Mouse (Mus musculus) G1E (cell line): ENCODE results near the gene Fam76a. TPM values are rescaled to one million over a fixed set of nuclear protein-coding genes. Genes with fewer than 3 reads are reported as not detected.
A peak's percentile ranks its signal among the peaks of the same experiment; 100 is the strongest.

ENCODE experiments used
- ATAC-seq: 2 replicates; pipeline ENCODE4 v1.8.0; 2016; ENCODE audit warnings: mild to moderate bottlenecking; ENCODE audit not compliant: insufficient number of reproducible peaks, poor library complexity, low FRiP score, severe bottlenecking; ENCODE audit errors: extremely low read depth
- DNase-seq: peaks from one replicate; pipeline ENCODE4 v3.0.0; 2012; ENCODE audit warnings: low spot score
- H3K27me3 ChIP-seq: 2 replicates; pipeline ENCODE4 v1.6.1; 2012; ENCODE audit warnings: mild to moderate bottlenecking, low read length, inconsistent platforms; ENCODE audit not compliant: insufficient read depth
- H3K36me3 ChIP-seq: replicated peaks from 2 replicates; pipeline ENCODE3; 2012; ENCODE audit warnings: mild to moderate bottlenecking, inconsistent platforms
- H3K4me1 ChIP-seq: 2 replicates; pipeline ENCODE4 v1.6.1; 2012; ENCODE audit warnings: low read depth, low read length, inconsistent platforms, mixed read lengths; ENCODE audit not compliant: insufficient read depth
- H3K4me3 ChIP-seq: 2 replicates; pipeline ENCODE4 v1.5.1; 2012; ENCODE audit warnings: low read depth, mild to moderate bottlenecking, inconsistent platforms, low read length, moderate library complexity, mixed read lengths
- H3K9me3 ChIP-seq: replicated peaks from 2 replicates; pipeline ENCODE4 v1.6.1; 2012; ENCODE audit warnings: inconsistent platforms
- CTCF ChIP-seq: IDR thresholded peaks from 2 replicates; pipeline ENCODE4 v1.5.1; 2012; ENCODE audit warnings: low read depth, low read length, inconsistent platforms, mixed read lengths
- GATA1 ChIP-seq: IDR thresholded peaks from 2 replicates; pipeline ENCODE4 v1.6.1; 2012; ENCODE audit warnings: borderline replicate concordance, low read length, inconsistent platforms, mixed read lengths
- GATA2 ChIP-seq: IDR thresholded peaks from 2 replicates; pipeline ENCODE4 v1.6.1; 2012; ENCODE audit warnings: low read depth, low read length, inconsistent platforms, borderline replicate concordance
- POLR2AphosphoS5 ChIP-seq: IDR thresholded peaks from 2 replicates; pipeline ENCODE4 v1.6.1; 2012; ENCODE audit warnings: low read depth, low read length, inconsistent platforms; ENCODE audit not compliant: insufficient replicate concordance
- TAL1 ChIP-seq: conservative IDR thresholded peaks from 2 replicates; pipeline ENCODE4 v1.6.1; 2012; ENCODE audit warnings: low read depth, low read length, inconsistent platforms, mixed read lengths
- polyA plus RNA-seq: library from polyadenylated mRNA; stranded (reverse); fragments of >175 nt; gene quantifications from 2 replicates; pipeline ENCODE4 v1.2.3, GENCODE M21; 2012
- total RNA-seq, 2 experiments: library from RNA; stranded (forward) in 1 of 2; stranded (reverse) in 1 of 2; fragments of 200-1000 nt in 1 of 2; fragments of >200 nt in 1 of 2; fragmentation: Nextera tagmentation in 1 of 2; gene quantifications; 2 replicates each; pipeline ENCODE4 v1.2.3; 2014 to 2017

The Fam76a gene
- total and polyA plus RNA-seq, 3 experiments = 16.2 to 39.8 (median 25.9) TPM

GRCm38 (mm10) chr4:132904765-132905309 is 17.5 kb downstream of the Fam76a start:
- Histone ChIP-seq H3K36me3 (peaks cover 80% of the 10 kb centered on the region), H3K4me1 (no peaks in the 10 kb centered on the region), H3K27me3 (no peaks in the 10 kb centered on the region), H3K4me3 (no peak overlapping the region), H3K9me3 (no peaks in the 10 kb centered on the region)
- ATAC-seq (no peak), DNase-seq (no peak)
- TF ChIP-seq GATA1 = no peak
- TF ChIP-seq POLR2AphosphoS5 = no peak
- TF ChIP-seq GATA2 = no peak
- TF ChIP-seq TAL1 = no peak

DNA sequence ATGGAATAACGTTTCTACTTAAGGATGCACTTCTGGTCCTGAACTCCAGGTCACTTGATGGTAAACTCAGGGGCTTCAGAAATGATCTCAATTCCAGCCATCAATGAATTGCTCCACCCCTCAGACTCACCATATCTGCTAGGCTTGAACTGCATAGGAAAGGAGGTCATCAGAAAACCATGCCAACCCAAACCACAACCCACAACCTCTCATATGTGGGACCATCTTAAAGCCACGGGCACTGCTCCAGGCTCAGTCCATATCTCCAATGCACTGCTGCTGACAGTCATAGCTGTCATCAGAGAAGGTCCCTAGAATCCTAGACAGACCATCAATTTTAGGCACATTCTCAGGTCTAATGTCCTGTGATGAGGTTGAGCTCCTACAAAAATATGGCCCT is 18.3 kb downstream of the Fam76a start:
- Histone ChIP-seq H3K27me3 (no peaks in the 10 kb centered on the region), H3K4me1 (no peaks in the 10 kb centered on the region), H3K36me3 (peaks cover 74% of the 10 kb centered on the region), H3K4me3 (no peak overlapping the region), H3K9me3 (no peaks in the 10 kb centered on the region)
- TF ChIP-seq TAL1 (no peak), GATA2 (no peak), GATA1 (no peak), POLR2AphosphoS5 (no peak), CTCF (no peak)
- no peak for DNase-seq
- no peak for ATAC-seq

- Histone ChIP-seq H3K36me3 (peaks cover 29% of the 10 kb centered on the region), H3K4me1 (peaks cover 9% of the 10 kb centered on the region), H3K9me3 (no peaks in the 10 kb centered on the region), H3K27me3 (peaks cover 22% of the 10 kb centered on the region), H3K4me3 (no peak overlapping the region)
- TF ChIP-seq GATA2 (no peak), GATA1 (no peak), POLR2AphosphoS5 (no peak), CTCF (no peak), TAL1 (no peak)
- ATAC-seq (no peak), DNase-seq (no peak)
Measured at GRCm38 (mm10) chr4:132898197-132898596, 24.2 kb downstream of the Fam76a start.

- no peak overlapping the region for H3K4me3 ChIP-seq
- H3K36me3 ChIP-seq = peaks cover 2% of the 10 kb centered on the region
- no peak for TF ChIP-seq GATA1
- TF ChIP-seq TAL1 = no peak
- no peak for TF ChIP-seq POLR2AphosphoS5
- no peak for TF ChIP-seq CTCF
- TF ChIP-seq GATA2 = no peak
- H3K4me1 ChIP-seq = peaks cover 11% of the 10 kb centered on the region
- DNase-seq (no peak), ATAC-seq (no peak)
- H3K27me3 ChIP-seq = peaks cover 31% of the 10 kb centered on the region
- no peaks in the 10 kb centered on the region for H3K9me3 ChIP-seq
Measured at GRCm38 (mm10) chr4:132894402-132894801, 28.0 kb downstream of the Fam76a start.

GRCm38 (mm10) chr4:132884844-132885374 is 37.4 kb downstream of the Fam76a start:
- no peak for ATAC-seq
- H3K4me3 ChIP-seq = peak overlapping the region; percentile 95
- TF ChIP-seq POLR2AphosphoS5 = no peak
- TF ChIP-seq TAL1 = no peak
- TF ChIP-seq GATA1 = no peak
- TF ChIP-seq GATA2 = no peak
- no peak for TF ChIP-seq CTCF
- H3K36me3 ChIP-seq = peaks cover 25% of the 10 kb centered on the region
- 0 out of 2 replicates have a peak, but pooled peaks cover 2% of the 10 kb centered on the region for H3K27me3 ChIP-seq
- H3K9me3 ChIP-seq = no peaks in the 10 kb centered on the region
- DNase-seq = peak; percentile 8
- H3K4me1 ChIP-seq = peaks cover 38% of the 10 kb centered on the region

GRCm38 (mm10) chr4:132884064-132884843 is 38.1 kb downstream of the Fam76a start, which contains the start of gene Stx12:
Gene Stx12 (minus strand): TSS chr4:132884509.
- DNase-seq (peak; percentile 86), ATAC-seq (peak; percentile 45)
- peak within 1 kb of the TSS; percentile 95 for H3K4me3 ChIP-seq
- H3K4me1 ChIP-seq = peaks cover 36% of the 10 kb centered on the region
- no peaks in the 10 kb centered on the region for H3K9me3 ChIP-seq
- H3K36me3 ChIP-seq = peaks cover 31% of the 10 kb centered on the region
- TF ChIP-seq GATA2 (no peak), GATA1 (no peak), CTCF (no peak), TAL1 (no peak), POLR2AphosphoS5 (no peak)
- H3K27me3 ChIP-seq = no peaks in the 10 kb centered on the region
